Mouse (Mus musculus): ENCODE results near the gene Olfr711. TPM values are rescaled to one million over a fixed set of nuclear protein-coding genes. Genes with fewer than 3 reads are reported as not detected.
"Not testable (repeated sequence)": the region's sequence is repeated elsewhere in the genome, so short reads cannot be mapped to it uniquely, and the experiment has no call there.

Olfr711 gene
- polyA plus RNA-seq (2012; ENCODE audit: insufficient read depth, insufficient read length, low replicate concordance, missing spikeins), result not detected in 2 replicates

GRCm38 (mm10) chr7:106975353-106975752, at the start of gene Olfr711:
TSS of gene Olfr711 (minus strand) at chr7:106975453.
- no peak within 1 kb of the TSS for H3K27ac ChIP-seq (ENCODE audit: insufficient read depth, low read depth, low read length)
- H3K4me3 ChIP-seq (ENCODE audit: insufficient read depth, low read depth, low read length), result no peak within 1 kb of the TSS
- no peaks in the 10 kb centered on the region for H3K4me1 ChIP-seq (ENCODE audit: control insufficient read depth, insufficient read depth, low read length)
- TF ChIP-seq POLR2A (IDR thresholded peaks at IDR 0.05; ENCODE audit: insufficient read depth, low read depth, low read length) (no peak), CTCF (IDR thresholded peaks at IDR 0.05; ENCODE audit: insufficient read depth, low read depth, low read length) (no peak)
- WGBS, result 52% methylated on average over 1 of the region's 1 CpGs

DNA sequence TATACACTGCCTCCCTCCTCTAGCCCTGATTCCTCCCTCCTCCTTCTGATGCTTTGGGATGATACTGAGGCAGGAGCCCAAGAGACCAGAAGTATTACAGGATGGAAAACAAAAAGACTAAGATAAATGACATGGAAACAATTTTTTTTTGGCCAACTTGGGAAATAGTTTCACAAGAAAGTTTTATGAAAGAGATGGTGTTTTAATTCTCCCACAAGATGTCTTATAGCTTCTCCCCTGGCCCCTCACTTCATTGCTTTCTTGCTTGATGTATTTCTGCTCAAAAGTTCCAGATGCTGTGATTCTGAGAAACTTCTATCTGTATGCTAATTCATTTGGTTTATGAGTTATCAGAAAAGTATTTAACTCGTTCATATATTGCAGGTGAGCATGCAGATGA, 30.7 kb upstream of the Olfr711 start, which contains the start of gene Olfr2:
Olfr2 (minus strand) TSS at position 101 of the 400 bp plus-strand sequence.
- Histone ChIP-seq H3K27ac (ENCODE audit: insufficient read depth, low read depth, low read length) (no peak within 1 kb of the TSS), H3K4me3 (ENCODE audit: insufficient read depth, low read depth, low read length) (no peak within 1 kb of the TSS), H3K4me1 (ENCODE audit: control insufficient read depth, insufficient read depth, low read length) (no peaks in the 10 kb centered on the region)
- WGBS, result 43% methylated on average over 1 of the region's 1 CpGs
- no peak for TF ChIP-seq POLR2A (IDR thresholded peaks at IDR 0.05; ENCODE audit: insufficient read depth, low read depth, low read length)
- TF ChIP-seq CTCF (IDR thresholded peaks at IDR 0.05; ENCODE audit: insufficient read depth, low read depth, low read length), result no peak

GRCm38 (mm10) chr7:107004169-107004568, 28.9 kb upstream of the Olfr711 start:
- Histone ChIP-seq H3K4me1 (ENCODE audit: control insufficient read depth, insufficient read depth, low read length) (no peaks in the 10 kb centered on the region), H3K27ac (ENCODE audit: insufficient read depth, low read depth, low read length) (no peak overlapping the region), H3K4me3 (ENCODE audit: insufficient read depth, low read depth, low read length) (no peak overlapping the region)
- 58% methylated on average over 3 of the region's 3 CpGs for WGBS
- TF ChIP-seq POLR2A (IDR thresholded peaks at IDR 0.05; ENCODE audit: insufficient read depth, low read depth, low read length) (no peak), CTCF (IDR thresholded peaks at IDR 0.05; ENCODE audit: insufficient read depth, low read depth, low read length) (no peak)

- H3K4me1 ChIP-seq (ENCODE audit: control insufficient read depth, insufficient read depth, low read length), result no peaks in the 10 kb centered on the region
- WGBS, result 89% methylated on average over 7 of the region's 7 CpGs
- H3K27ac ChIP-seq (ENCODE audit: insufficient read depth, low read depth, low read length), result no peak overlapping the region
- no peak for TF ChIP-seq POLR2A (IDR thresholded peaks at IDR 0.05; ENCODE audit: insufficient read depth, low read depth, low read length)
- TF ChIP-seq CTCF (IDR thresholded peaks at IDR 0.05; ENCODE audit: insufficient read depth, low read depth, low read length), result no peak
- no peak overlapping the region for H3K4me3 ChIP-seq (ENCODE audit: insufficient read depth, low read depth, low read length)
Measured at GRCm38 (mm10) chr7:107000798-107001197, 25.5 kb upstream of the Olfr711 start.

DNA sequence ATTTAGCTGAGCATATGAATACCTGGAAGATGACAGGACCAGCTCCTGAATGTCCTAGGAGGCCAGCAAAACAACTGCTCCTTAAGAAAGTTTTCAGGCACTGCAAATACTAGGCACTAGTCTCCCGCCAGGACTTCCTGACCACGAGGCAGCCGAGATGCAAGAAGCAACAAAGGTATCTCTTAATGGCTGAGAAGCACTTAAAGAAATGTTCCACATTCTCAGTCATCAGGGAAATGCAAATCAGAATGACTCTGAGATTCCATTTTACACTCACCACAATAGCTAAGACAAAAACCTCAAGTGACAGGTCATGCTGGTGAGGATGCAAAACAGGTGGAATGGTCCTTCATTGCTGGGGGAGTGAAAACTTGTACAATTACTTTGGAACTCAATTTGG, 10.0 kb upstream of the Olfr711 start:
- H3K4me3 ChIP-seq (ENCODE audit: insufficient read depth, low read depth, low read length), result no peak overlapping the region
- no peak overlapping the region for H3K27ac ChIP-seq (ENCODE audit: insufficient read depth, low read depth, low read length)
- H3K4me1 ChIP-seq (ENCODE audit: control insufficient read depth, insufficient read depth, low read length), result no peaks in the 10 kb centered on the region
- 96% methylated on average over 3 of the region's 3 CpGs for WGBS
- TF ChIP-seq CTCF (IDR thresholded peaks at IDR 0.05; ENCODE audit: insufficient read depth, low read depth, low read length) (no peak), POLR2A (IDR thresholded peaks at IDR 0.05; ENCODE audit: insufficient read depth, low read depth, low read length) (no peak)

DNA sequence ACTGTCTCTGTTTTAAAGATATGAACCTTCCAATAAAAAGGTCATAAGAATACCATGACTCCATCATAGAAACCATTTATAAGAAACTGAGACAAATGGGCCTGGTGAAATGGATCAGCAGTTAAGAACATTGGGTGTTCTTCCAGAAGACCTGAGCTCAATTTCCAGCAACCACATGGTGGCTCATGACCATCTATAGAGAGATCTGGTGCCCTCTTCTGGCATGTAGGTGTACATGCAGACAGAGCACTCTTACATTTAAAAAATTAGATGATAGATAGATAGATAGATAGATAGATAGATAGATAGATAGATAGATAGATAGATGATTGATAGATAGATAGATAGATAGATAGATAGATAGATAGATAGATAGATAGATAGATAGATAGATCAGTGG, 7.8 kb downstream of the Olfr711 start:
- H3K4me1 ChIP-seq (ENCODE audit: control insufficient read depth, insufficient read depth, low read length); H3K27ac ChIP-seq (ENCODE audit: insufficient read depth, low read depth, low read length); H3K4me3 ChIP-seq (ENCODE audit: insufficient read depth, low read depth, low read length): not testable (repeated sequence)

DNA sequence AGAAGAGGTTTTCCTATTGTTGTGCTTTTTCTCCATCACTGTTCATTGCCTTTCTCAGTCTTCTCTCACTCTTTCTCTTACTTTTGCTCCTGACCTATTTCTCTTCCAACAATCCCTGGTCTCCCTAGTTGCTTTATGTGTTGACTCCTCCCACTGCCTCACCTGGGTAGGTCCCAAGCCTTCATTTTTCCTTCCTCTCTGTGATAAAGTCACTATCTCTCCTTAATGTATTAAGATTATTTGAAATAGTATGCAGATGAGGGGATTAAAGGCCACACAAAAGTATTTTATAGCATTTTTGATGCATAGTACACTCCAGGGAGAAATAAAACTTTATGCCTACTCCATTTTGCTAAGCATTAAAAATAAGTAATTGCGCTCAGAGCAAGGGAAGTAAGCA, 11.4 kb downstream of the Olfr711 start, which contains the start of gene Olfr6:
Olfr6 (minus strand) TSS at position 101 of the 400 bp plus-strand sequence.
- no peaks in the 10 kb centered on the region for H3K4me1 ChIP-seq (ENCODE audit: control insufficient read depth, insufficient read depth, low read length)
- no peak within 1 kb of the TSS for H3K27ac ChIP-seq (ENCODE audit: insufficient read depth, low read depth, low read length)
- 91% methylated on average over 1 of the region's 1 CpGs for WGBS
- no peak within 1 kb of the TSS for H3K4me3 ChIP-seq (ENCODE audit: insufficient read depth, low read depth, low read length)
- TF ChIP-seq CTCF (IDR thresholded peaks at IDR 0.05; ENCODE audit: insufficient read depth, low read depth, low read length), result no peak
- no peak for TF ChIP-seq POLR2A (IDR thresholded peaks at IDR 0.05; ENCODE audit: insufficient read depth, low read depth, low read length)

- H3K4me1 ChIP-seq (ENCODE audit: control insufficient read depth, insufficient read depth, low read length), result no peaks in the 10 kb centered on the region
- no peak within 1 kb of the TSS for H3K27ac ChIP-seq (ENCODE audit: insufficient read depth, low read depth, low read length)
- no peak within 1 kb of the TSS for H3K4me3 ChIP-seq (ENCODE audit: insufficient read depth, low read depth, low read length)
- no peak for TF ChIP-seq CTCF (IDR thresholded peaks at IDR 0.05; ENCODE audit: insufficient read depth, low read depth, low read length)
- TF ChIP-seq POLR2A (IDR thresholded peaks at IDR 0.05; ENCODE audit: insufficient read depth, low read depth, low read length), result no peak
- WGBS, result 80% methylated on average over 3 of the region's 3 CpGs
Measured at GRCm38 (mm10) chr7:106948212-106948611, 27.0 kb downstream of the Olfr711 start, which contains the start of gene Olfr710. TSS of gene Olfr710 (minus strand) at chr7:106948312.

GRCm38 (mm10) chr7:106932119-106932518, 43.1 kb downstream of the Olfr711 start, which contains the start of gene Olfr709-ps1:
TSS of gene Olfr709-ps1 (minus strand) at chr7:106932219.
- H3K4me3 ChIP-seq (ENCODE audit: insufficient read depth, low read depth, low read length), result no peak within 1 kb of the TSS
- H3K4me1 ChIP-seq (ENCODE audit: control insufficient read depth, insufficient read depth, low read length), result no peaks in the 10 kb centered on the region
- no peak within 1 kb of the TSS for H3K27ac ChIP-seq (ENCODE audit: insufficient read depth, low read depth, low read length)
- no peak for TF ChIP-seq POLR2A (IDR thresholded peaks at IDR 0.05; ENCODE audit: insufficient read depth, low read depth, low read length)
- TF ChIP-seq CTCF (IDR thresholded peaks at IDR 0.05; ENCODE audit: insufficient read depth, low read depth, low read length), result no peak

DNA sequence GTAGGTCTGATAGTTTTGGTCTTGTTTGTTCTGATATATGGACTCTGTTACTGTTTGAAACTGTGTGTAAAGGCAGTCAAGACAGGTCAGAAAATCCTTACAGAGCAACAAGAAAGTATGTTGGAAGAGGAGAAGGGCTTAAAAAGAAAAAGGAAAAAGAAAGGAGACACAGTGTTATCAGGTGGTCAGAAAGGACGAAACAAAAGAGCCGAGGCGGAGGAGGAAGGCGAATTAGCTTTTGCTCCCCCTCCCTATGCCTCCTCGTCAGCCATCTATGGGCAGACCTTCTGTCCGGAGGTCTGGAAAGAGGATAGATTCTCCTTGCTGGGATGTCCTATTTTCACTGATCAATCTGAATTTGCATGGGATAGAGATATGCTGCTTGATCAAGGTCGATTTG, 54.3 kb downstream of the Olfr711 start:
- H3K27ac ChIP-seq (ENCODE audit: insufficient read depth, low read depth, low read length); H3K4me3 ChIP-seq (ENCODE audit: insufficient read depth, low read depth, low read length); H3K4me1 ChIP-seq (ENCODE audit: control insufficient read depth, insufficient read depth, low read length): not testable (repeated sequence)
- 88% methylated on average over 7 of the region's 7 CpGs for WGBS

Other genes with a start within 250 kb of the Olfr711 start
- gene Olfr697, start 233.0 kb downstream of the Olfr711 start, polyA plus RNA-seq (2012; ENCODE audit: insufficient read depth, insufficient read length, low replicate concordance, missing spikeins), result not detected in 2 replicates
- not detected in 2 replicates for gene Olfr698, start 220.1 kb downstream of the Olfr711 start, polyA plus RNA-seq (2012; ENCODE audit: insufficient read depth, insufficient read length, low replicate concordance, missing spikeins)
- not detected in 2 replicates for gene Olfr699, start 182.3 kb downstream of the Olfr711 start, polyA plus RNA-seq (2012; ENCODE audit: insufficient read depth, insufficient read length, low replicate concordance, missing spikeins)
- not detected in 2 replicates for gene Olfr700, start 166.6 kb downstream of the Olfr711 start, polyA plus RNA-seq (2012; ENCODE audit: insufficient read depth, insufficient read length, low replicate concordance, missing spikeins)
- not detected in 2 replicates for gene Olfr701, start 161.3 kb downstream of the Olfr711 start, polyA plus RNA-seq (2012; ENCODE audit: insufficient read depth, insufficient read length, low replicate concordance, missing spikeins)
- not detected in 2 replicates for gene Olfr702, start 141.6 kb downstream of the Olfr711 start, polyA plus RNA-seq (2012; ENCODE audit: insufficient read depth, insufficient read length, low replicate concordance, missing spikeins)
- gene Olfr703, start 132.1 kb downstream of the Olfr711 start, polyA plus RNA-seq (2012; ENCODE audit: insufficient read depth, insufficient read length, low replicate concordance, missing spikeins), result not detected in 2 replicates
- gene Olfr704, start 112.3 kb downstream of the Olfr711 start, polyA plus RNA-seq (2012; ENCODE audit: insufficient read depth, insufficient read length, low replicate concordance, missing spikeins), result not detected in 2 replicates
- gene Olfr705, start 98.6 kb downstream of the Olfr711 start, polyA plus RNA-seq (2012; ENCODE audit: insufficient read depth, insufficient read length, low replicate concordance, missing spikeins), result not detected in 2 replicates
- gene Olfr706, start 87.3 kb downstream of the Olfr711 start, polyA plus RNA-seq (2012; ENCODE audit: insufficient read depth, insufficient read length, low replicate concordance, missing spikeins), result not detected in 2 replicates
- gene Olfr707, start 74.2 kb downstream of the Olfr711 start, polyA plus RNA-seq (2012; ENCODE audit: insufficient read depth, insufficient read length, low replicate concordance, missing spikeins), result not detected in 2 replicates
- gene Olfr1532-ps1, start 67.5 kb downstream of the Olfr711 start, polyA plus RNA-seq (2012; ENCODE audit: insufficient read depth, insufficient read length, low replicate concordance, missing spikeins), result not detected in 2 replicates
- not detected in 2 replicates for gene Olfr709-ps1, start 43.2 kb downstream of the Olfr711 start, polyA plus RNA-seq (2012; ENCODE audit: insufficient read depth, insufficient read length, low replicate concordance, missing spikeins)
- gene Olfr710, start 27.1 kb downstream of the Olfr711 start, polyA plus RNA-seq (2012; ENCODE audit: insufficient read depth, insufficient read length, low replicate concordance, missing spikeins), result not detected in 2 replicates
- not detected in 2 replicates for gene Olfr6, start 11.5 kb downstream of the Olfr711 start, polyA plus RNA-seq (2012; ENCODE audit: insufficient read depth, insufficient read length, low replicate concordance, missing spikeins)
- gene Olfr2, start 30.6 kb upstream of the Olfr711 start, polyA plus RNA-seq (2012; ENCODE audit: insufficient read depth, insufficient read length, low replicate concordance, missing spikeins), result not detected in 2 replicates
- gene Olfr713, start 55.7 kb upstream of the Olfr711 start, polyA plus RNA-seq (2012; ENCODE audit: insufficient read depth, insufficient read length, low replicate concordance, missing spikeins), result not detected in 2 replicates
- not detected in 2 replicates for gene Olfr714, start 95.5 kb upstream of the Olfr711 start, polyA plus RNA-seq (2012; ENCODE audit: insufficient read depth, insufficient read length, low replicate concordance, missing spikeins)
- gene Olfr17, start 117.8 kb upstream of the Olfr711 start, polyA plus RNA-seq (2012; ENCODE audit: insufficient read depth, insufficient read length, low replicate concordance, missing spikeins), result not detected in 2 replicates
- gene Olfr715b, start 134.9 kb upstream of the Olfr711 start, polyA plus RNA-seq (2012; ENCODE audit: insufficient read depth, insufficient read length, low replicate concordance, missing spikeins), result not detected in 2 replicates
- gene Olfr715, start 155.6 kb upstream of the Olfr711 start, polyA plus RNA-seq (2012; ENCODE audit: insufficient read depth, insufficient read length, low replicate concordance, missing spikeins), result not detected in 2 replicates
- not detected in 2 replicates for gene Olfr716, start 162.9 kb upstream of the Olfr711 start, polyA plus RNA-seq (2012; ENCODE audit: insufficient read depth, insufficient read length, low replicate concordance, missing spikeins)
- gene Nlrp14, start 191.5 kb upstream of the Olfr711 start, polyA plus RNA-seq (2012; ENCODE audit: insufficient read depth, insufficient read length, low replicate concordance, missing spikeins), result not detected in 2 replicates
- not detected in 2 replicates for gene Rbmxl2, start 234.0 kb upstream of the Olfr711 start, polyA plus RNA-seq (2012; ENCODE audit: insufficient read depth, insufficient read length, low replicate concordance, missing spikeins)